Mouse (Mus musculus) gastrocnemius, adult 2 months (tissue): Measurements from ENCODE around the gene Fgd4. TPM values are rescaled to one million over a fixed set of nuclear protein-coding genes. Genes with fewer than 3 reads are reported as not detected.

Experiments
- DNase-seq: peaks from one replicate; pipeline ENCODE4 v3.0.0; 2022
- H3K27ac ChIP-seq: fragments of 200-600 bp; 2 replicates; pipeline ENCODE4 v1.8.1; 2022; ENCODE audit warnings: mild to moderate bottlenecking
- H3K4me3 ChIP-seq: fragments of 200-600 bp; 2 replicates; pipeline ENCODE4 v1.8.1; 2022; ENCODE audit warnings: mild to moderate bottlenecking, moderate library complexity
- CTCF ChIP-seq: fragments of 200-600 bp; IDR thresholded peaks from 2 replicates; pipeline ENCODE4 v1.8.1; 2022; ENCODE audit warnings: antibody characterized with exemption, mild to moderate bottlenecking, moderate library complexity
- intact Hi-C: fragments of 180-260 bp; cut with DNase I; formaldehyde crosslinking; loops from one replicate; pipeline ENCODE4 v1.15.1; 2025
- long read RNA-seq, 2 experiments: library from polyadenylated mRNA; stranded (forward); transcript quantifications; one replicate each; pipeline ENCODE4 v2.0.0; 2021
- total RNA-seq, 2 experiments: library from RNA; stranded (reverse); gene quantifications; 2 replicates each; pipeline ENCODE4 v1.2.3; 2021

Gene Fgd4
- total RNA-seq = 10 to 100 TPM; 20.4 to 28.3 TPM
- long read RNA-seq, experiment 1, partial matches to known transcripts = 0 of 5 reads
- long read RNA-seq, experiment 1, other reads (novel, unspliced or antisense) = 2 of 5 reads
- long read RNA-seq, experiment 2, partial matches to known transcripts = 1 of 7 reads
- long read RNA-seq, experiment 2, other reads (novel, unspliced or antisense) = 4 of 7 reads

- H3K4me3 ChIP-seq = peak within 1 kb of the TSS; percentile 94
- intact Hi-C loops = no loop called here
- H3K27ac ChIP-seq = peak within 1 kb of the TSS; percentile 75
- DNase-seq = no peak
- TF ChIP-seq CTCF = no peak
These were observed at the start of gene Fgd4 for GRCm38 (mm10) chr16:16600461-16600860. Gene Fgd4, minus strand, starts transcription at chr16:16600549.

- Histone ChIP-seq H3K4me3 (no peak overlapping the region), H3K27ac (no peak overlapping the region)
- TF ChIP-seq CTCF = no peak
- intact Hi-C loops = no loop called here
- no peak for DNase-seq
These were observed 44.8 kb upstream of the Fgd4 start for GRCm38 (mm10) chr16:16645148-16645547.

GRCm38 (mm10) chr16:16633730-16634129, 33.4 kb upstream of the Fgd4 start:
- intact Hi-C loops = no loop called here
- H3K4me3 ChIP-seq = no peak overlapping the region
- H3K27ac ChIP-seq = no peak overlapping the region
- no peak for TF ChIP-seq CTCF
- DNase-seq = no peak

- peak overlapping the region; percentile 75 for H3K27ac ChIP-seq
- DNase-seq = peak; percentile 57
- no peak for TF ChIP-seq CTCF
- peak overlapping the region; percentile 94 for H3K4me3 ChIP-seq
- intact Hi-C loops = no loop called here
These were observed 555 bp downstream of the Fgd4 start for GRCm38 (mm10) chr16:16599586-16600401.

GRCm38 (mm10) chr16:16596582-16596981, 3.8 kb downstream of the Fgd4 start:
- TF ChIP-seq CTCF = peak; percentile 22; the same call in 1 of the 2 replicates
- Histone ChIP-seq H3K27ac (no peak overlapping the region), H3K4me3 (no peak overlapping the region)
- intact Hi-C loops = no loop called here
- no peak for DNase-seq

GRCm38 (mm10) chr16:16592622-16593021, 7.7 kb downstream of the Fgd4 start:
- Histone ChIP-seq H3K27ac (no peak overlapping the region), H3K4me3 (no peak overlapping the region)
- intact Hi-C loops = no loop called here
- TF ChIP-seq CTCF = no peak
- DNase-seq = no peak

- TF ChIP-seq CTCF = peak; percentile 88
- intact Hi-C loops = loop anchor here (10.0 kb wide), 2 partner anchors 110 to 230 kb away; partner anchors contain the start of gene Dnm1l
- DNase-seq = peak; percentile 72
- Histone ChIP-seq H3K27ac (no peak overlapping the region), H3K4me3 (no peak overlapping the region)
These were observed 15.8 kb downstream of the Fgd4 start for GRCm38 (mm10) chr16:16584409-16585032.

- Histone ChIP-seq H3K4me3 (no peak overlapping the region), H3K27ac (no peak overlapping the region)
- intact Hi-C loops = no loop called here
- no peak for TF ChIP-seq CTCF
- no peak for DNase-seq
These were observed 23.8 kb downstream of the Fgd4 start for GRCm38 (mm10) chr16:16576556-16576955.

- no peak overlapping the region for H3K27ac ChIP-seq
- H3K4me3 ChIP-seq = no peak overlapping the region
- intact Hi-C loops = no loop called here
- no peak for TF ChIP-seq CTCF
- DNase-seq = no peak
These were observed 25.8 kb downstream of the Fgd4 start for GRCm38 (mm10) chr16:16574508-16574907.

GRCm38 (mm10) chr16:16573167-16573566, 27.2 kb downstream of the Fgd4 start:
- Histone ChIP-seq H3K27ac (no peak overlapping the region), H3K4me3 (no peak overlapping the region)
- TF ChIP-seq CTCF = no peak
- no peak for DNase-seq
- intact Hi-C loops = no loop called here

- H3K4me3 ChIP-seq = no peak overlapping the region
- H3K27ac ChIP-seq = no peak overlapping the region
- DNase-seq = no peak
- intact Hi-C loops = no loop called here
- TF ChIP-seq CTCF = no peak
These were observed 29.0 kb downstream of the Fgd4 start for GRCm38 (mm10) chr16:16571356-16571755.

- no peak for DNase-seq
- intact Hi-C loops = no loop called here
- H3K4me3 ChIP-seq = no peak overlapping the region
- no peak for TF ChIP-seq CTCF
- no peak overlapping the region for H3K27ac ChIP-seq
These were observed 33.6 kb downstream of the Fgd4 start for GRCm38 (mm10) chr16:16566786-16567185.

- no peak for TF ChIP-seq CTCF
- intact Hi-C loops = no loop called here
- H3K27ac ChIP-seq = peak overlapping the region; percentile 16; the same call in 1 of the 2 replicates
- peak; percentile 19 for DNase-seq
- no peak overlapping the region for H3K4me3 ChIP-seq
These were observed 34.1 kb downstream of the Fgd4 start for GRCm38 (mm10) chr16:16566215-16566614.
